Mouse (Mus musculus) ES-Bruce4 (cell line): Measurements from ENCODE around the gene St6galnac6. TPM values are rescaled to one million over a fixed set of nuclear protein-coding genes. Genes with fewer than 3 reads are reported as not detected.

ENCODE experiments used
- H3K27ac ChIP-seq: 2 replicates; pipeline ENCODE4 v1.5.1; 2012; ENCODE audit warnings: low read length, inconsistent platforms; ENCODE audit not compliant: insufficient read depth
- H3K27me3 ChIP-seq: 2 replicates; pipeline ENCODE4 v1.6.1; 2012; ENCODE audit warnings: mild to moderate bottlenecking, low read length, inconsistent platforms; ENCODE audit not compliant: control insufficient read depth, poor library complexity, insufficient read depth, severe bottlenecking
- H3K36me3 ChIP-seq: 2 replicates; pipeline ENCODE4 v1.6.1; 2012; ENCODE audit warnings: inconsistent platforms, mild to moderate bottlenecking, low read length, moderate library complexity; ENCODE audit not compliant: control insufficient read depth, poor library complexity, insufficient read depth, severe bottlenecking
- H3K4me1 ChIP-seq: one replicate; pipeline ENCODE4 v1.8.1; 2011; ENCODE audit warnings: low read length; ENCODE audit not compliant: control insufficient read depth, insufficient read depth
- H3K4me3 ChIP-seq: 2 replicates; pipeline ENCODE4 v1.5.1; 2011; ENCODE audit warnings: low read depth, mild to moderate bottlenecking, low read length
- H3K9ac ChIP-seq: 2 replicates; pipeline ENCODE4 v1.6.1; 2012; ENCODE audit warnings: low read depth, mild to moderate bottlenecking, inconsistent platforms; ENCODE audit not compliant: poor library complexity, severe bottlenecking
- H3K9me3 ChIP-seq: replicated peaks from 2 replicates; pipeline ENCODE4 v1.6.1; 2012; ENCODE audit warnings: mild to moderate bottlenecking, low read length, inconsistent platforms; ENCODE audit not compliant: control insufficient read depth, poor library complexity, insufficient read depth, severe bottlenecking
- CTCF ChIP-seq: IDR thresholded peaks from one replicate; pipeline ENCODE4 v1.8.1; 2011; ENCODE audit warnings: low read depth, low read length
- EP300 ChIP-seq: IDR thresholded peaks from 2 replicates; pipeline ENCODE4 v1.6.1; 2011; ENCODE audit warnings: low read depth, low read length; ENCODE audit not compliant: insufficient read depth
- POLR2A ChIP-seq: IDR thresholded peaks from one replicate; pipeline ENCODE4 v1.8.1; 2011; ENCODE audit warnings: low read length; ENCODE audit not compliant: insufficient read depth
- polyA plus RNA-seq: library from polyadenylated mRNA; stranded (reverse); fragments of >200 nt; gene quantifications from 2 replicates; pipeline ENCODE4 v1.2.4, GENCODE M21; 2011; ENCODE audit warnings: low read depth; ENCODE audit not compliant: missing spikeins, insufficient read depth, insufficient read length

The St6galnac6 gene
- polyA plus RNA-seq, 1 experiment, result 22.5 TPM

DNA sequence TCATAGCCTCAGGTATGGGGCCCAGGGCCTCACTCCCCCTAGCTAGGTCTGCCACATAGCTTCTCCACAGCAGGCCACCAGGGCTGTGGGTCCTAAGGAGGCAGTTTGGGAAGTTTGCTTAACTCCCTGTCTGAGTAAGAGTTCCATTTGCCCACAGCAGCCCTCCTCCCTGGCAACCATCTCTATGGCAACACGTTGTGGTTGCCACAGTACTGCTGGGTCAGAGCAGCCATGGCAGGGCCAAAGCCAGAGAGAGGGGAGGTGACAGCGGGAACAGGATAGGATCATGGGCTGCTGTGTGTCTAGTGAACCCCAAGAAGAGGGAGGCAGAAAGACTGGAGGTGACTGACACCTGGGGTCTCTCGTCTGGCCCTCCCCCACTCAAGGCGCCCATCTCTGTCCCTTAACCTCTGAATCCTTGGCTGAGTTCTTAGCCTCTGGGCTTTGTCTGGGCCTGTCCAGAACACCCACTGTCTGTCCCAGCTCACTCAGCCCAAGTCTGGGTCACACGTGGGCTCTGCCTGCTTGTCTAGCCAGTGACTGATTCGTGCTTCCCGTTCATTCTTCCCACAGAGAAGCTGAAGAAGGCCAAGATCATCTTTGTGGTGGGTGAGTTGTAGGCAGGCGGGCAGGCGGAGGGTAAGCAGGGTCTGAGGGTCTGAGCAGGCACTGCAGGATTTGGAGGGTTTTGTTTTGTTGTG lies 29.9 kb downstream of the St6galnac6 start:
- Histone ChIP-seq H3K4me3 (peak overlapping the region; percentile 61), H3K9ac (peak overlapping the region; percentile 73), H3K9me3 (no peaks in the 10 kb centered on the region), H3K27me3 (no peaks in the 10 kb centered on the region), H3K36me3 (peaks cover 9% of the 10 kb centered on the region), H3K4me1 (peaks cover 17% of the 10 kb centered on the region), H3K27ac (peak overlapping the region; percentile 68)
- TF ChIP-seq CTCF (no peak), EP300 (peak; percentile 24; the same call in 1 of the 2 replicates)

DNA sequence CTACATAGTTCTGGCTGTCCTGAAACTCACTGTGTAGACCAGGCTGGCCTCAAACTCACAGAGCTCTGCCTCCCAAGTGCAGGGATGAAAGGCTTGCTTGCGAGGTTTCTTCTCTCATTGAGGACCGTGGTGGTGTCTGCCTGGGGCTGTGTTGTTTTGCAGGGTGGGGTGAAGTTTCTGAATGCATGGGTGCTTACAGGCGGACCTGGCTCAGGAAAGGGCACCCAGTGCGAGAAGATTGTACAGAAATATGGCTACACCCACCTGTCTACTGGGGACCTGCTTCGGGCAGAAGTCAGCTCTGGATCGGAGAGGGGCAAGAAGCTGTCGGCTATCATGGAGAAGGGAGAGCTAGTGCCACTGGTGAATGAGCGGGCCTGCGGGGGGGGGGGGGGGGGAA lies 30.5 kb downstream of the St6galnac6 start:
- Histone ChIP-seq H3K9me3 (no peaks in the 10 kb centered on the region), H3K27me3 (no peaks in the 10 kb centered on the region), H3K27ac (peak overlapping the region; percentile 68), H3K4me3 (peak overlapping the region; percentile 61), H3K4me1 (peaks cover 17% of the 10 kb centered on the region), H3K36me3 (peaks cover 12% of the 10 kb centered on the region), H3K9ac (peak overlapping the region; percentile 73)
- no peak for TF ChIP-seq POLR2A
- TF ChIP-seq CTCF, result no peak
- no peak for TF ChIP-seq EP300

DNA sequence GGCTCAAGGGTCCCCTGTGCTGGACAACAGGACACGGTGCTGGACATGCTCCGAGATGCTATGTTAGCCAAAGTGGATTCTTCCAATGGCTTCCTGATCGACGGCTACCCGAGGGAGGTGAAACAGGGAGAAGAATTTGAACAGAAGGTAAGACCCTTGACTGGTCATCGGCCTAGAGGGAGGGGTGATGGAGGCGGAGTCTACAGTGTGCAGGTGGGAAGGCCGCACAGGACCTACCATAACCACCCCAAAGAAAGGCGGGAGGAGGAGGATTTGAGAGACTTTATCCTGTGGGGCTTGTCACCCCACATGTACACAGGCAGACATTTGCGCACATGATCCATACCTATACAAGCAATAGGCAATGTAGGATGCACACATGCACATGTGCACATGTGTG lies 31.5 kb downstream of the St6galnac6 start:
- H3K9ac ChIP-seq, result peak overlapping the region; percentile 73
- peaks cover 13% of the 10 kb centered on the region for H3K4me1 ChIP-seq
- no peak overlapping the region for H3K27ac ChIP-seq

DNA sequence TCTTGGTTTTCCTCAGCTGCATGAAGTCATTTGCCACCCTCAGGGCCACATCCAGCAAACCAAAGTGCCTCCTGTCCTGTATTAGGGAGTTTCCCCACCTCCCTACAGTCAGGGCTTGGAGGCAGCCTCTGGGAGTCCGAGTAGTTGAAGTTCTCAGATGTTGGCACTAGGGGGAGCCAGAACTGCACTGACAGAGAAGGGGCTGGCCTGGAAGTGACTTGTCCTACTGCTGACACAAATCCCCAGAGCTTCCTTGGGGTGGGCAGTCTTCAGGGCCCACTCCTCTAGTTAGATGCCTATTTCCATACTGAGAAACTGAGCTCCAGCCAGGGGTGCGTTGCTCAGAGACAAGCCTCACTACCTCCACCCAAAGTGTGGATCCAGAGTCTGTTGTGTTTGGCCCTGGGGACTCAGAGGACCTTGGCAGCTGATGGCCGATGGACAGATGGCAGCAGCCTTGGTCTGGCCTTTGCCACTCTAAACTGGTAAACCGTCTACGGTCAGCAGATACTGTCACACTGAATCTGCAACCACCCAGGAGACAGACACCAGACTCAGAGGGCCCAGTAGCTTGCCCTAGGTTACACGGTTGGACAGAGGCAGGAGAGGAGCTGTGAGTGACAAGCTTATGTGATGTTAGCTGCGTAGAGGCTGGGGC lies 32.4 kb downstream of the St6galnac6 start:
- Histone ChIP-seq H3K36me3 (peaks cover 12% of the 10 kb centered on the region), H3K9me3 (no peaks in the 10 kb centered on the region), H3K4me3 (no peak overlapping the region), H3K4me1 (peaks cover 9% of the 10 kb centered on the region), H3K27me3 (no peaks in the 10 kb centered on the region), H3K27ac (no peak overlapping the region), H3K9ac (no peak overlapping the region)
- TF ChIP-seq EP300 (no peak), CTCF (peak; percentile 94)

More for the DNA sequence above, 31.5 kb downstream of the St6galnac6 start:
- TF ChIP-seq CTCF (no peak), POLR2A (no peak), EP300 (no peak)
- H3K4me3 ChIP-seq, result peak overlapping the region; percentile 38; the same call in 1 of the 2 replicates
- no peaks in the 10 kb centered on the region for H3K9me3 ChIP-seq
- H3K36me3 ChIP-seq, result peaks cover 12% of the 10 kb centered on the region
- no peaks in the 10 kb centered on the region for H3K27me3 ChIP-seq

DNA sequence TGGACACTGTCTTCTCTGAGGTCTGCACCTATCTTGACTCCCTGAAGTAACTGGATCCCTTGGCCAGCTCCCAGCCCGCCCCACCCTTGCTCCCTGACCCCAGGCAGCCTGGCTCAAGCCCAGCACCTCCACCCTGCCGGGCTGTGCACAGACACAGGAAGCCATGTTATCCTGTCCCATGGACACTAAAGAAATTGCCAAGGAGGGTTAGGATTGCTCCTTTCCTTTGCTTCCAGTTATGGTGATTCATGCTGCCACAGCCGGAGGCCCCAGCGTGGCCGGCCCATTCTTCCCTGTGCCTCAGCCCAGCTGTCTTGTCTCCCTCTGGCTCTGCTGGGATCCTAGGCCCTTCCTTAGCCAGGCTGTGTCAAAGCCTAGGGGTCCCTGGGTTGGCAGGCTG lies 34.2 kb downstream of the St6galnac6 start:
- H3K4me3 ChIP-seq, result no peak overlapping the region
- peaks cover 12% of the 10 kb centered on the region for H3K36me3 ChIP-seq
- TF ChIP-seq EP300 (no peak), POLR2A (no peak), CTCF (no peak)
- no peaks in the 10 kb centered on the region for H3K9me3 ChIP-seq
- H3K27ac ChIP-seq, result no peak overlapping the region
- no peaks in the 10 kb centered on the region for H3K4me1 ChIP-seq
- no peak overlapping the region for H3K9ac ChIP-seq
- no peaks in the 10 kb centered on the region for H3K27me3 ChIP-seq
